Mouse (Mus musculus): ENCODE results near the gene Ccdc14.
A peak's percentile ranks its signal among the peaks of the same experiment; 100 is the strongest.

The Ccdc14 gene

DNA sequence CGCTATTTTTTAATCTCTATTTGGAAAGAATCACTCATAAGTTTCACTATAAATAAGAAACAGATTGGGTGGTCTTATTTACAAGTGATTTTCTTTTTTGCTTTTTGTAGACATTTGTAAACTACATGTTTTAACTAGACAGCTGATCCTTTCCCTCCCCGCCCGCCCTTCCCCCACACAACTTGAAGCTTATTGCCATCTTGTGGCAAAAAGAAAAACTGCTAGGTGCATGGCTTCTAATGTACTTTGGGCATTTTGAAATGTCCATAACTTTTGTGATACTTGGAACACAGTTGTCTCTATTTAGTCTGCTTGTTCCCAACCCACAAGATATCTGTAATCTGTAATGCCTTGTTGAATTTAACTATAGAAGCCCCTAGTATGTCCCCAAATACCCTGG, 21.1 kb downstream of the Ccdc14 start:
- DNase-seq (ENCODE audit: low read depth): no peak

DNA sequence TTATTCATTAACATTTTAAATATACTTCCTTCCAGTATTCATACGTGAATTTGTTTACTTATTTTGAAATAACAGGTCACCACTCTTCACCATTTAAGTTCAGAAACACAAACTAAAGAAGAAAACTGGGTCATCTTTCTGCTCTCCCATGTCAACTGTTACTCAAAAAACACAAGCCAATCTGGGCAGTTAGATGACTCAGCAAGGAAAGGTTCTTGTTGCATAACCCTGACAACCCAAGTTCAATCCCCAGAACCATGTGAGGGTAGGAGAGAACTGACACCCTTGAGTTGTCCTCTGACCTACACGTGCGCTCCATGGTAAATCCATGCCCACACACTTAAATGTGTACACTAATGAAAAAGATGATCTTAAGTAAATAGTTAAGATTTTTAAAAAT, 34.7 kb downstream of the Ccdc14 start:
- DNase-seq (ENCODE audit: low read depth): peak; percentile 11

DNA sequence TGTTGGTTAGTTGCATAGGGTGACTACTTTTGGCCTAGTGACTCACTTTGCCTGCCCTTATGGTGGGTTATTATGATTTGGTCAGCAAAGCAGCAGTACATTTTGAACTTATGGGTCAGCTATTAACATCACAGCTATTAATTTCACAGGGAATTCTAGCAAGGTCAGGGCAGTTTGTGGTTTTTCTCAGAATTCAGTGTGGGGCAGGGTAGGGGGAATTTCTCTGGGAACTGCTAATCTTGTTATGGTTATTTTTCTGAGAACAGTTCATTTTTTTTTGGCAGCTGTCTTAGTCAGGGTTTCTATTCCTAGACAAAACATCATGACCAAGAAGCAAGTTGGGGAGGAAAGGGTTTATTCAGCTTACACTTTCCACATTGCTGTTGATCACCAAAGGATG, 38.2 kb downstream of the Ccdc14 start:
- DNase-seq (ENCODE audit: low read depth): peak; percentile 17

- DNase-seq (ENCODE audit: low read depth): no peak
These were observed 39.0 kb downstream of the Ccdc14 start for GRCm38 (mm10) chr16:34729371-34729770.

DNA sequence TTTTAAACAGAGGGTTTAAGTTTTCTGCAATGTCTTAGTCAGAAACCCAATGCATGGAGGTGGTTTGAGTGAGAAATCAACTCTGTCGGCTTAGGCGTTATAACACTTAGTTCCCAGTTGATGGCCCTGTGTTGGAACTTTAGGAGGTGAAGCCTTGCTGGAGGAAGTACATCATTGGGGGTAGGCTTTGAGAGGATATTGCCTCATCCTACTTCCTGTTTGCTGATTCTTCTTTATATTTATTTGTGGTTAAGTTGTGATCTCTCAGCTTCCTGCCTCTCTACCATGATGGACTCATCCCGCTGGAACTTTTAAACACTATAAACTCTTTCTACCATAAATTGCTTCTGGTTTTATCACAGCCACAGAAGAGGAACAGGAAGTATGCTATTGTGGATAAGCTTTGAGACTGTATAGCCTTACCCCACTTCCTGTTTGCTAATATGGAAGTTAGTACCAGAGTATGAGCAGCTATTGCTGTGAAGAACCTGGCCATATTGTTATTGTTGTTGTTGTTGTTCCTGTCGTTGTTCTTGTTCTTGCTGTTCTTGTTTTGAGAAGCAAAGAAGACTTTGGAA, 48.3 kb downstream of the Ccdc14 start:
- no peak for DNase-seq (ENCODE audit: low read depth)

- DNase-seq (ENCODE audit: low read depth): no peak
These were observed 52.5 kb downstream of the Ccdc14 start for GRCm38 (mm10) chr16:34742930-34743329.

GRCm38 (mm10) chr16:34745065-34745585, 54.7 kb downstream of the Ccdc14 start, which contains the start of gene Mylk:
Gene Mylk, plus strand, starts transcription at chr16:34745210.
- peak; percentile 44 for DNase-seq (ENCODE audit: low read depth)

- no peak for DNase-seq (ENCODE audit: low read depth)
These were observed 57.8 kb downstream of the Ccdc14 start for GRCm38 (mm10) chr16:34748081-34748720.

GRCm38 (mm10) chr16:34749536-34749935, 59.1 kb downstream of the Ccdc14 start:
- no peak for DNase-seq (ENCODE audit: low read depth)

GRCm38 (mm10) chr16:34752026-34752425, 61.6 kb downstream of the Ccdc14 start:
- DNase-seq (ENCODE audit: low read depth): no peak

GRCm38 (mm10) chr16:34752977-34753376, 62.6 kb downstream of the Ccdc14 start:
- no peak for DNase-seq (ENCODE audit: low read depth)

DNA sequence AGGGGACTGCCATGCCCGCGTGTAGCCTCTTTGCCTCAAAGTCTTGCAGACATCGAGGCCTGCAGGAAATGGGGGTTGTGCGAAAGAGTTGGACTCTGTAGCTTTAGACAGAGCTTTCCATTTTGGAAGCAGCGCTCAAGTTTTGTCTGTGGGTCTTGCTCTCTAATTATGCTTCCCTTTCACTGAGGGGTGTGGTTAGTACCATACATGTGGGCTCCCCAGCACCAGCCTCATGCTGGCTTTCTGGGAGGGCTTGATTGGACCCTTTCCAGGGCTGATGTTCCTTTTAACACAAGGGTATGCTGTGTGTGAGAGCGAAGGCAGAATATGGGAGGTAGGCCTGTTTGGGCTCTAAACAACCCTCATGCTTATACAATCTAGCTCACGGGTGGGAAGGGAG, 66.6 kb downstream of the Ccdc14 start:
- DNase-seq (ENCODE audit: low read depth): no peak

GRCm38 (mm10) chr16:34758205-34758604, 67.8 kb downstream of the Ccdc14 start:
- no peak for DNase-seq (ENCODE audit: low read depth)

DNA sequence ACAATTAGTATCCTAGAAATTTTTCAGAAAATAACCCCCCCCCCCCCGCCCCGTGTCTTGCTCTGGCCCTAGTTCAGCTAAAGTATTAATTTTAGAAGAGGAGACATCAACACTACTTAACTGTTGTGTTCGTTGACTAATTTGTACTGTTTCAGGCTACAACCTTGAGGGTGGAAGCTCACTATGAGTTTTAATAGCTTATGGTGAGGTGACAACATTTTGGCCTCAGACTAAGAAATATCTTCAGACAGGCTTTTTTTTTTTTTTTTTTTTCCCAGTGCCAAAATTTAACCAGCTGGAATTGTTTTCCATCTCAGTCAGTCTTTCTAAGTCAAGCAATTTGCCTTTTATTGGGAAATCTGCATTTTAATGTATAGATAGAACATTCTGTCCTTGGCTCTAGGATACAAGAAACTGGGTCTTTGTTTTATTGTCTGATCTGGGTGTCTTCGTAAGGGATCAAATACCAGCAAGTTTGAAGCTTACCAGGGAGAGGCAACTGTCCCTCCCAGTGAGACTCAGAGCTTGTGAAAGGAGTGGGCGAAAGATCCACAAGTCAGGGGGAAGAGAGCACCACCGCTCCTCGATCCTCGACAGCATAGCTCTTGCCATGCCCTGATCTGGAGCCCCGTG, 73.7 kb downstream of the Ccdc14 start:
- no peak for DNase-seq (ENCODE audit: low read depth)

- DNase-seq (ENCODE audit: low read depth): no peak
These were observed 75.2 kb downstream of the Ccdc14 start for GRCm38 (mm10) chr16:34765666-34766065.

DNA sequence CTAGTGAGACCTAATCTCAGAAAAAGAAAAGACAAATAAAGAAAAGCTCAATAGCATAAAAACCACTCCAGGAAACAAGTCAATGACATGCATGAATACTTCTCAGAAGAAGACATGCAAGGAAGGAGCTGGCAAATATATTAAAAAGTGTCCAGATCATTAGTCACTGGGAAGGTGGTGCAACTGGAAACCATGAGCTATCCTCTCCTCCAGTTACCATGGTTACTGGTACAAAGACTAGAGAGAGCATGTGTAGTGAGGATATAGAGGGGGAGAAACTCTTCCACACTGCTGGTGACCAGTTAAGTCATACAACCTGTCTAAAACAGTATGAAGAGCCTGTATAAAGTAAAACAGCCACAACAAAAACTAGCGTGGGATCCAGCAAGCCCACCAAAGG, 75.8 kb downstream of the Ccdc14 start:
- no peak for DNase-seq (ENCODE audit: low read depth)

DNA sequence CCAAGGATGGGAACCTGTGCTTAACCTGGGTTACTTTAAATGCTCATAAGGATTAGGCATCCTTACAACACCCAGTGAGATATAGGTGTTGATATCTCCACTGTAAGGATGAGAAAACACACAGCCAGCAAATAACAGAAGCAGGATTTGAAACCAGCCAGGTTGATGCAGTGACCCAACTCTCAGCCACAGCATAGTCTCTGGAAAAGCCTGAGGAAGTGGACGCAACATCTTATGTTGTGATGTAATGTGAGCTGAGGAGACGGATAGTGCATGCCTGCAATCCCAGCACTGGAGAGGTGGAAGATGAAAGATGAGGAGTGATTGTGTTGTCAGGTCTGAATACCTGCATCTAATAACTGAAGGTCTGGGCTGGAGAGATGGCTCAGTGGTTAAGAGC, 77.0 kb downstream of the Ccdc14 start:
- no peak for DNase-seq (ENCODE audit: low read depth)

GRCm38 (mm10) chr16:34768436-34768835, 78.0 kb downstream of the Ccdc14 start:
- no peak for DNase-seq (ENCODE audit: low read depth)

- no peak for DNase-seq (ENCODE audit: low read depth)
These were observed 79.7 kb downstream of the Ccdc14 start for GRCm38 (mm10) chr16:34770127-34770526.

- no peak for DNase-seq (ENCODE audit: low read depth)
These were observed 82.1 kb downstream of the Ccdc14 start for GRCm38 (mm10) chr16:34772445-34773032.

Data from fibroblast of lung, adult 2 months (primary cell).